Mouse (Mus musculus) spleen, adult 12 weeks (tissue): ENCODE data around the gene 1700016H13Rik.
A peak's percentile ranks its signal among the peaks of the same experiment; 100 is the strongest.

Experiments
- DNase-seq: peaks from one replicate; pipeline ENCODE4 v3.0.0; 2022; ENCODE audit warnings: low spot score

Gene 1700016H13Rik

GRCm38 (mm10) chr5:103673611-103674010 lies 17.8 kb upstream of the 1700016H13Rik start:
- no peak for DNase-seq

DNA sequence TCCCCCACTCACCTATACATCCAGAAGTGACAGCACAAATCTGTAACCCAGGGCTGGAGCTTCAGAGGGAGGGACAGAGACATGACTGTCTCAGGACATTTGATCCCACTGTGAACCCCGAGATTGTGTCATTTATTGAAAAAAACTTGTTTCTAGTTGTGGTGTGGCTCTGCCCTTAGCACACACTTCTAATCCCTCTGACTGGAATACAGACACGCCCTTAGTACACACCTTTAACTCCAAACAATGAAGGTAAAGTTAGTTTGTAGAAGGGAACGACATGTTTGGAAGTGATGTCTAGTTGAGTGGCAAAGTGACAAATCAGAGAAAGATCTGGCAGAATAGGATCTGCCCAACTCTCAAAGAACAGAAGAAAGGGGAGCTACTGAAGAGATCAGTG lies 16.0 kb upstream of the 1700016H13Rik start:
- no peak for DNase-seq

- DNase-seq, result no peak
Observed at GRCm38 (mm10) chr5:103665876-103666275, 10.1 kb upstream of the 1700016H13Rik start.

DNA sequence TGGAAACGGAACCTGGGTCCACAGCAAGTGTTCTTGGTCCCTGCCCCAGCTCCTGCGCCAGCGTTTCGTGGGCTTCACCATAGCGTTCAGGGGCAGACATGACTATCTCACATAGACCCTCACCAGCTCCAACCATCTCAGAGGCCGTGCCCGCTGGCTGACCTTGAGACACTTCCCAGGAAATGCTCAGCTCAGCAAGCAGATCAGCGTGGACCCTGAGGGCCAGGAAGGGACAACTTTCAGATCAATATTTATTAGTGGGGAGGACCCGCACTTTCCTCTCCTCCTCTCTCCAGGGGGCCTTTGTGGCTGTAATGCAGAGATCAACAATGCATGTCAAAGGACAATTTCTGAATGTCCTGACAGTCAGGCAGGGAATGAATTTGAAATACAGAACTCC lies 9.1 kb upstream of the 1700016H13Rik start:
- no peak for DNase-seq

DNA sequence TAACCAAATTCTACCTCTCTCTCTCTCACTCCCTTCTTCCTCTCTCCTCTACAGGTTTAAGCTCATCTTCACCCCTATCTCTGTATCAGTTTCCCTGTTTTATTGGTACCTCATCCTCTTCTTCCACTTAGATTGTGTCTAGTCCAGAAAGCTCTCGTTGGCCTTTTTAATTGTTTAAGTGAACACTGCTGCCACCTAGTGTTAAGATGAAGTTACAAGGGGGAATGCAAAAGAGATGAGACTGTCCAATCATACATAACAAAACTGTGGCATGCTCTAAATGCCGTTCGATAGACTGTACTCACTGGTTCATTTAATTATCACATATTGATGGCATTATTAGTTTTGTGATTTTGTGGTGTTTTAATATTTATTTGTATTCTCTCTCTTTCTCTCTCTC lies 3.8 kb upstream of the 1700016H13Rik start:
- no peak for DNase-seq

DNA sequence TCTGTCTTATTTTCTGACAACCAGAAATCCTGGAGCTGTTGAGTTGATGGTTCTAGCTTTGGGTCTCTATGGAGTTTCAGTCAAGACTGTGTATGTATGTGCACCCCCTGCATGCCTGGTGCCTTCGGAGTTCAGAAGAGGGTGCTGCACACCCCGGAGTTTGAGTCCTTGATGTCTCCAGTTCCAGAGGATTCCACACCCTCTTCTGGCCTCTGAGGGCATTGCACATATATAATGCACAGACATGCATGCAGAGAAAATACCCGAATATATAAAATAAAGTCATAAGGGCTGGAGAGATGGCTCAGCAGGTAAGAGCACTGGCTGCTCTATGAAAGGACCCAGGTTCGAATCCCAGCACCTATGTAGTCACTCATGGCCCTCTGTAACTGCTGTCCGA lies 3.1 kb upstream of the 1700016H13Rik start:
- no peak for DNase-seq

DNA sequence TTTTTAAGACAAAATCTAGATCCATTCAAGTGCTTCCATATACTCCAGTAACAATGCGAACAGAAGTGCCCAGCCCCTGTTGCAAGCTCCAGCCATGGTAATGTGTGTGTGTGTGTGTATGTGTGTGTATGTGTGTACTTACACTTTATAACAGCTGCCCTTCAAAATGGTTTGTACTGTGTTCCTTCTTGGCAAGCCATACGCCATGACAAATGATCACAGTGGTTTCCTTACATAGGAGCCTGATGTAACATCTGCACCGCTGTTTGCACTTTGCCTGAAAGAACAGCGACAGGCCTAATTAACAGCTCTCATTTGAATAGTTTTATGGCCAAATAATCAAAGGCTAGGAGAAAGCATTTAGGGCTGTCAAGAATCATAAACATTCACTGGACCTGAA lies 1.0 kb downstream of the 1700016H13Rik start:
- no peak for DNase-seq

DNA sequence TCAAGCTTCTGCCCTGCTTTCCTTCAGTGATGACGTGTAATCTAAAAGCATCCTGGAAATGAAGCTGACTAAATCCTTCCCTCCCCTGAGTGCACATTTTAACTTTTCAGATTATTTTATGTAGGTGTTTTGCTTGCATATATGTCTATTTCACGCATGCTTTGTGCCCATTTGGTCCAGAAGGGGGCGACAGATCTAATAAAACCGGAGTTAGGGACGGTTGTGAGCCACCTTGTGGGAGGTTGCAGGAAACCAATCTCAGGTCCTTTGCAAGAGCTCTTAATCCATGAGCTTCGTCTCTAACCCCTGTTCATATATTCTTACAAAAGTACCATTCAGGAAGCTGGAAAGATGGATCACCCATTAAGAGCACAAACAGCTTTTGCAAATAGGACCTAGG lies 1.6 kb downstream of the 1700016H13Rik start:
- DNase-seq, result peak; percentile 14

DNA sequence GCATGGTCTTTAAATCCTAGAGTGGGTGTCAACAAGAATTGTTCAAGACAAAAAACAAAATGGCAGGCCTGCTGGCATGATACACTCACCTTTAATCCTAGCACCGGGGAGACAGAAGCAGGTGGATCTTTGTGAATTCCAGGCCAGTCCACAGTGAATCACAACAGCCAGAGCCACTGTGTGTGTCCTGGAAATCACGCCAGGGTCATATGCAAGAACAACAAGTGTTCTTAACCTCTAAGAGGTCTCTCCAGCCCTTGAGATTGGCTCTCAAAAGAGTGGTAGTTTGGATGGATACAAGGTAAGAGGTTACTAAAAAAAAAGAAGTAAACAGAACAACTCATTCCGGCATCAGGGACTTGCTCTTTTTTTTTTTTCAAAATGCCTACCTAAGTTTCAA lies 8.5 kb downstream of the 1700016H13Rik start:
- no peak for DNase-seq

DNA sequence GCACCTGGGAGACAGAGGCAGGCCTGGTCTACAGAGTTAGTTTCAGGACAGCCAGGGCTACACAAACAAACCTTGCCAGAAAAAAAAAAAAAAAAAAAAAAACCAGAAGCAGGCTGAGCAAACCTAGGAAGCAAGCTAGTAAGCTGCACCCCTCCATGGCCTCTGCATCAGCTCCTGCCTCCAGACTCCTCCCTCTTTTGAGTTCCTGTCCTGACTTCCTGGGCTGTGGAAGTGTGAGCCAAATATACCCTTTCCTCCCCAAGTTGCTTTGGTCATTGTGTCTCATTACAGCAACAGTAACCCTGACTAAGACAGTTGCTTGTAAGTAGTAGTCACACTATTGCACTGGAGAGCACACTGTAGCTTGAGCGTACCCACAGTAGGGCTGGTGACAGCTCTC lies 11.6 kb downstream of the 1700016H13Rik start:
- no peak for DNase-seq

DNA sequence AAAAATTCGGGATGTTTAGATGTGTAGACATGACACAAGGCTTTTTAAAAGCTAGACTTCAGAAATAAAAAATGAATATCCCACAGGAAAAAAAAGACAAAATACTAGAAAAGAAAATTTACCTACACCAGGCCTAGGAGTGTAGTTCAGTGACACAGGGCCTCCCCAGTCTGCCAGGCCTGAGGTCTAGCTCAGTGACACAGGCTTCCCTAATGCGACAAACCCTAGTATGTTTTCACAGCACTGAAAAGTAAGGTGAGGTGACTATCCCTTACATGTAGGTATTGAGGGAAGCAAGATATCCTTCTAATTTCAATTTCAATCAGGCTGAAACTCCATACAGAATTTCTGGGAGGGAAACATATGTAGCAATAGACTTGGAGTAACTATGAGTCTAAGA lies 18.6 kb downstream of the 1700016H13Rik start:
- no peak for DNase-seq

DNA sequence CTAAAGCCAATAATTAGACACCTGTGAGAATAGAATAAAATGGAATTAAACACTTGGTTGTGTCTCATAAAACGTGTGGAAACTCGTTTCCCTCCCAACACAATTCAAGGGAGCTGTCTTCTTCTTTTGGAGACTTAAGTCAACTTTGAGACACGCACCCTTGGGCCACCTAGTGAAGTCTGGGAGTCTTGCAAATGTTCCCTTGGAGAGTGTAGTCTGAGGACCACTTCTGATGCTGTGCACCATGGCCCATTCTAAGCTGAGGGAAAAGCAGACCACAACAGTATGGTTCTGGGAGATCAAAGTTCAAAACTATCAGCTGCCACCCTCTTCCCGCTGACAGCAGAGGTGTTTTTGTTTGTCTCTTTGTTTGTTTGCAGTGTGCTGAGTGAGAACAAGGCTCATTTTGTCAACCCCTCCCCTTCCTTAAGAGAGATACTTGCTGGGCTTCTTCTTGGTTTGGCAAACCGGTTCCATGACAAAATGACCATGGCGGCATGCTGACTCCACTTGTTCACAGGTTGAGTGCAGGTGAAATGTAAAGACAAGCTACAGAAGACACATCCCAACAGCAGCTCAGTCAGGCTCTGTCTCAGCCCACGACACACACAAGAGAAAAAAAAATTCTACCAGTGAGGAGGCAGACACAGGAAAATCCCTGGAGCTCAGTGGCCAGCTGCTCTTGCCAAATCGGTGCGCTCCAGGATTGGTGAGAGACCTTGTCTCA lies 25.8 kb downstream of the 1700016H13Rik start:
- DNase-seq, result no peak

DNA sequence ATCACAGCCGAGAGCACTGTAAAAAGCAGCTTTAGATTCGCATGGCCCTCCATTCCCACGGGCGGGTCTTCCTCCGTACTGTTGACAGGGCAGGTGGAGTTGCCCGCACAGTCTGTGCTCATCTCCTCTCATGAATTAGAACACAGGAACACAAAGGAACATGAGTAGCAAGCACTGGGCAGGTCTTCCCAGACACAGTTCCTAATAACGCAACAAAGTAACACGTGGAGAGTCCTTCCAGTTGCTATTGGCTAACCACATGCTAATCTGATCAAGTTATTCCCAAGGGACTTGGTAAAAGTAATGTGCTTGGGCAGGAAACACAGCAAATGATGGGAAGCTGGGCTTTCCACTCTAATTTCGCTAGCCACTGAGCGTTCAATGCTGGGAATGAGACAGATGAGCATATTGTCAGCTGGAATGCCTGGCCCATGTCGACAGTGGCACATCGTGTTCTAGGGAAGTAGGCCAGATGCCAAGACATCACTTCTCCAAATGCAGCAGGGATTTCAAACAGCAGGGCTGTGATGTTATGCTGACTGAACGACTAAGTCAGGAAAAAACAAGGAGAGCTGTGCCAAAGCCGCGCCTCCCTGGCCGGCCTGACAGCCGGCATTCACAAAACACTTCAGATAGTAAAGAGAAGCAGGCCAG lies 26.6 kb downstream of the 1700016H13Rik start, which contains the start of gene Slc10a6:
Gene Slc10a6 (minus strand): TSS at position 293 of the 654 bp plus-strand sequence.
- no peak for DNase-seq

GRCm38 (mm10) chr5:103628499-103628898 lies 27.3 kb downstream of the 1700016H13Rik start:
- no peak for DNase-seq

- DNase-seq, result no peak
Observed at GRCm38 (mm10) chr5:103624831-103625230, 31.0 kb downstream of the 1700016H13Rik start.

DNA sequence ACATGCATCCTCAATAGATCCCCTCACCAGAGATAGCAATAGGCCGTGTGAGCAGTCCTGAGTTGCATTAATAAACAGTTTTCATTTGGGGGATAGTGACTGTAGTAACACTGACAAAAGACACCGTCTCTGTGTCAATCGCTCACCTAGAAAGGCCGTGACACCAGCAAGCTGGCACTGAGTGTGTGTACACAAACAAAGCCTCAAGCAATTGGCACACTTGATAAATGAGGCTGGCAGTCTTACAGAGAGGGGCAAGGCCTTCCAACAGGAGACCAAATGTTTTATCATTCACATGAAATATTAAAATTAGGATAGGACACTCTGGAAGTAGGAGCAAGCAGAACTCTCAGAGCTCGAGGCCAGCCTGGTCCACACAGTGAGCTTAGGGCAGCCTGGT lies 33.5 kb downstream of the 1700016H13Rik start:
- no peak for DNase-seq

GRCm38 (mm10) chr5:103620301-103620973 lies 35.4 kb downstream of the 1700016H13Rik start:
- DNase-seq, result no peak

GRCm38 (mm10) chr5:103617191-103617590 lies 38.6 kb downstream of the 1700016H13Rik start:
- DNase-seq, result no peak

DNA sequence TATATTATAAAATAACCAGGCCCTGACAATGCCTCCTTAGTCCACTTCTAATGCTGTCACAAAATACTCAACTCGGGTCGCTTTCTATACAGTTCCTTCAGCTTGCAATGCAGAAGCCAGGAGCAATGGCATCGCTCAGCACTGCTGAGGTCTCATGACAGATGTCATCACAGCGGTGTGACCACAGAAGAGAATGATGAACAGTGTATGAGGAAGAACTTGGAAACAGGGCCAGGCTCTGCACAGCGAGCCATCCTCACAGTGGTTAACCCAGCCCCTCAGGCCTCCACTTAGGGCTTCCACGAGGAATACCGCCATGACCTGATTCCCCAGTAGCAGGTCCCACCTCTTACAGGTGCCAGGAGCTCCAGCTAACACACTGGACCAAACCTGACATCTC lies 41.5 kb downstream of the 1700016H13Rik start:
- DNase-seq, result no peak

DNA sequence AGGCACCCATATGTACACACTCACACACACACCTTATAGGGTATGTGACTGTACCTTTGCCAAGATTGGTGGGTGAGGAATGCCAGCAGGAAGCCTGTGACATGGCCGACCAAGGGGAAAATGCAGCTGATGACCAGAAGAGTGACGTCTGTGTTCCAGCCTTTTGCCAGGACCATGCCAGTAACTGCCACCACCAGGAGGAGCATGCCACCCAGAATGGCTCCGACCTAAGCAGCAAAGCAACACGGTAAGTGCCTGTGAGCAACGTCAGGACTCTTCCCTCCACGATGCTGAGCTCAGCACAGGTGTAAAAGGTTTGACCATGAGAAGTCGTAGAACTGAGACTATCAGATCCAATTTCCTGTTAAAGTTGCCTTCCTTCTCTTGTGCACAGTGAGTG lies 43.5 kb downstream of the 1700016H13Rik start:
- no peak for DNase-seq

DNA sequence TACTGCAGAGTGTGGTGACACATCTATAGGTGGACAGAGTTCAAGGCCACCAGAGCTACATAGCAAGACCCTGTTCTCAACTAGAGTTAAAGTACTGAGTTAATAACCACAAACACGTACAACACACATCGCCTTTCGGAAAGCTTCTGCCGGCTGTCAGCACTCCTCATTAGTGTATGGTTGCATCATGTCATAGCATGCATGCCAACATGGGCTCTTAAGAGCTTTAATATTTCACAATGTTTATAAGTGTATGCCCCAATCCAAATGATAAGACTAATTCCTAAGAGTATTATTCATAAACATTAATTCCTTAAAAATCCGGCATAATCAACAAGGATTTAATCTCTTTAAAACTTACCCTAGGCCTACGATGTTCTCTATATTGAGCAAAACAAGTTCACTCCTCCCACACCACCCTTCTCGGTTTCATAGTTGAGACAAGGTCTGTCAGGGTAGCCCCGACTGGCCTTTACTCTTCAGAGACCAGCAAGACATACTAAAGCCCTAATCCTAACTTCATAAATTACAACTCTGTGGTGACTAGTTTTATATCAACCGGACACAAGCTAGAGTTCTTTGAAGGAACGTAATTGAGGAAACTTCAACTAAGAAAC lies 44.8 kb downstream of the 1700016H13Rik start:
- no peak for DNase-seq

- no peak for DNase-seq
Observed at GRCm38 (mm10) chr5:103610148-103610547, 45.7 kb downstream of the 1700016H13Rik start.

- no peak for DNase-seq
Observed at GRCm38 (mm10) chr5:103605707-103606106, 50.1 kb downstream of the 1700016H13Rik start.
